Mouse (Mus musculus) right cerebral cortex, adult 18-20 months (tissue): Measurements from ENCODE around the gene Psma6.

Source experiments
- DNase-seq: peaks from one replicate; pipeline ENCODE4 v3.0.0; 2022; ENCODE audit warnings: mixed read lengths

Gene Psma6

DNA sequence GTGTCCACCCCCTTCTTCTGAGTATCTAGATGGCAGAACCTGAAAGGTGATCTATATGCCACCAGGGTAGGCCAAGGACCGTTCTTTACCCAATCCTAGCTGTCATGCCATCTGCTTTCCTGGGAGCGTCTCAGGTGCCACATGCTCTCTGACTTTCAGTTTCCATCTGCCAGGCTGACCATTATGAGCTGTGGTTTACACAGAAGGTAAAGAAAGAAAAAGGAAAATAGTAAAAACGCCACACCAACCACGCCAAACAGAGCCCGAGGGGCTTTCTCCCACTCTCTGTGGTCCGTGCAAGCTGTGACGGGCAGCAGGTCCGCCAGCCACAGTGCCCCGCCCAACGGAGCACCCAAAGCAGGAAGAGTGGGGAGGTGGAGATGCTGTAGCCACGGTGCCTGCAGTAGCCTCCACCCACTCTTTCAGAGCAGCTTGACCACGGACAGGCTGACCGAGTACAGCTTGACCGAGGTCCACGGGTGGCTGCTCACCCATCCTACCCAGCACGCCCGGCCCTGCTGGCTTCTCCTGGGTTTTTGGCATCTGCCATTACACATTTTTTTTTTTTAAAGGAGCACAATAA lies 81.5 kb downstream of the Psma6 start:
- no peak for DNase-seq

DNA sequence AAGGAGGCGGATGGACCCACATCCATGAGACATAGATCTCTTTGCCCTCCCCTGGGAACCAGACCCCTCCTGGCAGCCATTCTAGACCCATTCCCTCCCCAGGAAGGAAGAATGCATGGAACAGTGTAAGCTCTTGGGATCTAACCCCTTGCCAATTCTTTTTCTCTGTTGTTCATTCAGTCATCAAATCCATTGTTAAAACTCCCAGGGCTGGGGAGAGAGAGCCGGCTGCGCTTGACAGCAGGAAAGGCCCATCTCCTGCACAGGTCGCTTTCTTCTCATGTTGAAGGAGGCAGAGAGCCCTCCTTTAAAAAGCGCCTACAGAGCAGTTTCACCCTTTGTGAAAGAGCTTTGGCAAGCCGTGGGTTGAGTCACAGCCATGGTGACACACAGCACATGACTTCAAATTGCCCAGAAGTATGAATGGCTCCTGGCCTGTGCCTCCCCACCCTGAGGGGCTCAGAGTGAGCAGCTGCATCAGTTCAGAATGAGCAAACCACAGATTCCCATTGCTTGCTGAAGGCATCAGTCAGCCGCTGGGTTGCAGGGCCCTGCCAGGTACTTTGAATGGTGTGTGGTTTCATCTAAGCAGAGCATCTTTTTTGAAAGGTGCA lies 82.2 kb downstream of the Psma6 start:
- DNase-seq, result peak; percentile 26

DNA sequence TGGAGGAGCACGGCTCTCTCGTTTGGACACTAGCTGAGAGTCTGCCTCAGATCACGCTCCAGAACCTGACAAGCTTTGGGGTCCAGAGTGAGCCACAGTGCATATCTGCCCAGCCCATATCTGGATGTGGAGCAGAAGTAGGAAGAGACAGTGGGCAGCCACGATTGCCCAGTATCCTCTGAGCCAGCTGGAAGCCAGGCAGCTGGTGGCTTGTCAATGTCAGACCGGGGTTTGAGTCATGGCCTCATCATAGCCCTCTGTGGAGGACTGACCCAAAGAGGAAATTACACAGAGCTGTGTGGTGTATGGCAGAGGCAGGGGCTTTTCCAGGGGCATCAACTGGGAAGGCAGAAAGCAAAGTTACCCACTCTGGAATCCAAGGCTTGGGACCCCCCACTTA lies 82.8 kb downstream of the Psma6 start:
- no peak for DNase-seq

DNA sequence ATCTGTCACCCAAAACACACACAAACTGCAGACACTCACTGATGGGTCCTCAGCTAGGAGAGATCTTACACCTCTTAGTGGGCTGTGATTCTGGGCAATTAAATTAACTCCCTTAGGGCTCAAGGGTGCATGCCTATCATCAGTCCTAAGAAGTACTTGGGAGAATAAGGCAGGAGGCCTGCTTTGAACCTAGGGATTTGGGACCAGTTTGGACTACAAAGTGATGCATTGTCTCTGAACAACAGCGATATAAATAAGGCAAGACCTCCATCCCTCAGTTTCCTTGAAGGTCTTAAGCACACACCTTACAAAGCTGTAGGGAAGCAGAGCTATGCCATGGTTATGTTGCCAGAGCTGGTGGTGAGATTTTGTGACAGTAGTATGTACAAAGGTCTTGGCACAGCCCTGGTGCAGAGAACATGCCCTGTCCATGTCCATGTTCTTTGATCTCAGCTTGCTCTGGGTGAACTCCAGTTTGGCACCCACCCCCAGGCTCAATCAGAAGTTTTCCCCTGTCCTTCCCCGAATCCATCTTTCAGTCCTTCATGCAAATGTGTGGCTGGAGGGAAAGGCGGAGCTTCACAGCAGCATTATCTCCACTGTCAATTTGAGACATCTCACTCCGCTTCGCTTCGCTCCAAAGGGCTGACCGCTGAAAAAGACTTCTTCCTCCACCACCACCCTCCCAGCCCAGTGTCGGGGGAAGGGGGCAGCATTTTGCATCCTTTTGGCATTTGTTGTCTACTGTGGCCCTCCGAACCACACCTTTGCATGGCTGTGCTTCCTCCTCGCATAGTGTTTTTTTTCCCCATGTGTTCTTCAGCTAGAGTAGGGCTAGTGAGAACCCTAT lies 83.5 kb downstream of the Psma6 start:
- DNase-seq, result no peak
